Mouse (Mus musculus) yolk sac, embryonic 10.5 days (tissue): ENCODE results near the gene Lig1.

ENCODE experiments used
- DNase-seq: peaks from one replicate; pipeline ENCODE4 v3.0.0-alpha.2; 2017; ENCODE audit warnings: low spot score

Lig1 gene

DNA sequence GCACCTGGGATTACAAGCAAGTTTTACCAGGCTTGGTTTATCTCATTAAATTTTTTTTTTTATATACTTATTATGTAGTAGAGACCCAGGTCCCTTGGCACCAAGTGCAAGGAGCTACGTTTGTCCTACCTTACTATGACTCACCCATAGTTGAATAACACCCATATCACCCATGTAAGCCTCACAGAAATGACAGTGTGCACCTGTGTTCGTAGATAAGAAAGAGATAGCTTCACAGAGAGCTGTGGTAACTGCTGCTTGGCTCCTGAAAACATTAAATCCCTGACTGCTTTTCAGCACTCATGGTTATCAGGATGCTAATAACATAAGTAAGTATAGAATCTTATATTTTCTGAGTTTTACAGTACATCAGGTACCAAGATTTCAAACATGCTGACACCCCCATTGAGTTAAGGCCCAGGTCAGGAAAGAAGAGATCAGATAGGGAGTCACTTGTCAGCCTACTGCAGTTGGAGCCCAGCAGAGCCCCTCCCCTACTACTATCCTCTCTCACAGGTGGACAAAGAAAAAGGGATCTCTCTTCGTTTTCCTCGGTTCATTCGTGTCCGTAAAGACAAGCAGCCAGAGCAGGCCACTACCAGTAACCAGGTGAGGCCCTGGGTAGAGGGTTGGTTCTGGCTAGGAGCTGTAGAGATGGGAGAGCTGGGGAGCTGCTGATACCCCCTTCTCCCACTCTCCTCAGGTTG is 33.6 kb downstream of the Lig1 start:
- no peak for DNase-seq

DNA sequence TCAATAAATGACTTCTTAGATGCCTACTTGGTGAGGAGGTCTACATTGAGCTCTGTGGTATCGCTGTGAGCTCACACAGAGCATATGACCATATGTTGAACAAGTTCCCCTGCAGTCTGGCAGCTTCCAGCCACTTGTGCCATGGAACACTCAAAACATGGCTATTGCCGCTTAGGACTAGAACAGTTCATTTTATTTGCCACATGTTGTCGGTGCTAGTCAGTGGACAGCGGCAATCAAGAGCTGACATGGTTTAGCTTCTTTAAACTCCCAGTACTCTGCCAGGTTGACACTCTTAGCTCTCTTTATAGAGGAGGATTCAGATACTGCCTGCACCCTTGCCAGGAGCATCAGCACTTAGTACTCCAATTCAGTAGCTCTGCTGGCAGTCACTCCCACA is 34.3 kb downstream of the Lig1 start:
- no peak for DNase-seq

DNA sequence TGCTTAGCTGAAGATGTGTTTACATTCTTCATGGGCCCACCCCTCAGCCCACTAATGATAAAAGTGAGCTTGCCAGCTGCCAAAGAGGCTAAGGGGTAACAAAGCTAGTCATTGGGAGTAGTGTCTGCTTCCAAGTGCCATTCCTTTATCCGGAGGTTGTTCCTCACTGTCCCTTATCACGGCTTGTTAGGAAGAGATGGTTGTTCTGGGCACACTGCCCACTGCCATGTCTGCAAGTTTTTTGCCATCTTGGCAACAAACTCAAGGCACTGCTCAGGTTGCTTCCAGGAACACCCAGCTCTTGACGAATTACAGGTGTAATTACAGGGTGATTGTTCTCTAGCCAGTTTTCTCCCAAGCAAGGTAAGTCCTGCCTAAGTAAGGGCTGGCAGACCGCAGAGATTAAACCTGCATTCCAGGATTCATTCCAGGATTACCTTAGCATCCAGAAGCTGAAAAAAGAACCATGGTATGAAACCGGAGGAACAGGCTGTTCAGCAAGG is 37.1 kb downstream of the Lig1 start:
- DNase-seq = no peak

DNA sequence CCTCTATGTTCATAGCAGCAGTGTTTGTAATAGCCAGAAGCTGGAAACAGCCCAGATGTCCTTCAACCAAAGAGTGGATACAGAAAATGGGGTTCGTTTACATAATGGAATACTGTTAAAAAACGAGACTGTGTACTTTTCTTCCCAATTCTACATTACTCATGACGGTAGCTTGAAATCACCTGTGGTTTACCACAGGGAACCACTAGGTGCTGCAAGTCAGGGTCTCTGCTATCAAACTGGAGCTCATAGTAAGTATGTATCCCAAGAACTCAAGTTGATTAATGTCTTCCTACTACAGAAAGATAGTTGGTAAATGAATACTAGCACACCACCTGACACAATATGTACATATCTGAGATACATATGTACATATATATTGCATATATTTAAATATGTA is 44.3 kb downstream of the Lig1 start:
- DNase-seq = no peak

DNA sequence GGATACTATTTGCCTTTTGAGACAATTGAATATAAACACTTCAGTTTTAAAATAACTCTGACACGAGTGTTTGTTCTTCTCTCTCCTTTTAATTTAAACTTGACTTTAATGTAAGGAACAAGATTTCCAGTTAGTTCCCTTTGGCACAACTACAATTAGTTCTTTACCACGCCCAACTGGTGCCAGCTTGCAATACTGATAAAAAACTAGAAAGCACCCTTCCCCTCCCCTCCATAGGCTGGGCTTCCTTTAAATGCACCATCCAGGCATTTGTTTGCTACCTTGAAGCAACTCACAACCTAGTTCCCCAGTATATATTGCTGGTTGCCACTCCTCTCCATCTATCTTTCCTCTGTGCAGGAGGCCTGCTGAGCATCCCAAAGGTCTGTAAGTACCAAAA is 47.2 kb downstream of the Lig1 start, which contains the start of gene Pla2g4c:
Gene Pla2g4c, plus strand, starts transcription at position 340 of the 400 bp plus-strand sequence.
- DNase-seq = no peak

DNA sequence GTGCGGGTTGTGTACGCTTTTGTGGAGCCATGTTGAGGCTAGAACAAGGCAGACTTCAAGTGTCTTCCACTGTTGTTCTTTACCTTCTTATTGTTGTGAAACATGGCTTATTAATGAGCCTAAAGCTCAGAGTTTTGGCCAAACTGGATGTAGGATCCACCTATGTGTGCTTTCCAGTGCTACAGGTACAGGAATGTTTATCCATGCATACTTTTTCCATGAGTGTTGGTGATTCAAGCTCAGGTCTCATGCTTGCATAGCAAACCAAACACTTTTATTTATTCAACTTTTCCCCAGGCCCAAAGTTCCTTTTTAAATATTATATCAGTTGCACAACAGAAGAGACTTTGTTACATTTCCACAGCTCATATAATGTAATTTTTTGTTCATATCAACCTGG is 53.5 kb downstream of the Lig1 start:
- DNase-seq = no peak

DNA sequence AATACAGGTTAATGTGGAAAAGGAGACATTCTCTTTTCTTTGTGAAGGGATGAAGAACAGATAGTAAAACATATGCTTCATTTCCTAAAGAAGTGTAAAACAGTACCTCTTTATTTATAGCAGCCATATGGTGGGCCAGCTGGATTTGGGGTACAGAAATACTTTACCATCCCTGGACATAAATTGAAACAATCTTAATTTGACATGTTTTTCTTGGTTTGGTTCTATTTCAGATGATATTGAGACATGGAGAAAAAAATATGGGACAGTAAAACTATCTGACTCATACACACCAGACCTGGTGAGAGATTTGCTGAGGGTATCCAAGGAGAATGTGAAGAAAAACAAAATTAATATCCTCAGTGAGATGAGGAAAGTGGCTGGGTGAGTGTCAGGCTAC is 78.9 kb downstream of the Lig1 start:
- no peak for DNase-seq
